Mouse (Mus musculus) neural tube, embryonic 14.5 days (tissue): Measurements from ENCODE around the gene Dnmt3a. TPM values are rescaled to one million over a fixed set of nuclear protein-coding genes. Genes with fewer than 3 reads are reported as not detected.

Experiments
- ATAC-seq: fragments of 200-750 bp; cut with Nextera tagmentation; 2 replicates; pipeline ENCODE4 v1.8.0; 2017; ENCODE audit warnings: low read depth, mild to moderate bottlenecking, moderate TSS enrichment, moderate library complexity
- H3K27ac ChIP-seq: fragments of 300-500 bp; sonication (generic); 2 replicates; pipeline ENCODE4 v1.5.1; 2014; ENCODE audit warnings: low read depth, mild to moderate bottlenecking, control low read depth, low read length, moderate library complexity, mixed read lengths
- H3K27me3 ChIP-seq: fragments of 300-500 bp; sonication (generic); 2 replicates; pipeline ENCODE4 v1.6.1; 2014; ENCODE audit warnings: low read length; ENCODE audit not compliant: control insufficient read depth, insufficient read depth
- H3K36me3 ChIP-seq: fragments of 300-500 bp; sonication (generic); 2 replicates; pipeline ENCODE4 v1.6.1; 2014; ENCODE audit warnings: low read length, mixed read lengths; ENCODE audit not compliant: control insufficient read depth, insufficient read depth
- H3K4me1 ChIP-seq: fragments of 300-500 bp; sonication (generic); 2 replicates; pipeline ENCODE4 v1.6.1; 2014; ENCODE audit warnings: low read length; ENCODE audit not compliant: control insufficient read depth, insufficient read depth
- H3K4me2 ChIP-seq: fragments of 300-500 bp; sonication (generic); 2 replicates; pipeline ENCODE4 v1.6.1; 2014; ENCODE audit warnings: mild to moderate bottlenecking, low read depth, low read length, control low read depth
- H3K4me3 ChIP-seq: fragments of 300-500 bp; sonication (generic); 2 replicates; pipeline ENCODE4 v1.5.1; 2014; ENCODE audit warnings: low read depth, low read length, control low read depth, mixed read lengths
- H3K9ac ChIP-seq: fragments of 300-500 bp; sonication (generic); replicated peaks from 2 replicates; pipeline ENCODE4 v1.6.1; 2014; ENCODE audit warnings: low read depth, mild to moderate bottlenecking, control low read depth, low read length, mixed read lengths
- H3K9me3 ChIP-seq: fragments of 300-500 bp; sonication (generic); 2 replicates; pipeline ENCODE4 v1.6.1; 2016; ENCODE audit warnings: low read length; ENCODE audit not compliant: control insufficient read depth
- WGBS: fragments of 180-500 bp; shearing (Covaris S2); extraction: QIAGEN DNeasy Blood & Tissue Kit; methylation state at CpG from one replicate; pipeline ENCODE4 v1.1.7; 2014; 5-methylcytosine and 5-hydroxymethylcytosine counted together
- polyA plus RNA-seq: library from polyadenylated mRNA; unstranded; fragments of >200 nt; fragmentation: Nextera tagmentation; extraction: Ambion mirVana; gene quantifications from 2 replicates; pipeline ENCODE4 v1.2.1, GENCODE M21; 2014

The Dnmt3a gene
- polyA plus RNA-seq, 1 experiment from 2014 or later: 53.4 TPM

GRCm38 (mm10) chr12:3858754-3859153 is 52.9 kb downstream of the Dnmt3a start:
- Histone ChIP-seq H3K27ac (no peak overlapping the region), H3K4me1 (0 out of 2 replicates have a peak, but pooled peaks cover 5% of the 10 kb centered on the region), H3K9me3 (no peaks in the 10 kb centered on the region), H3K4me2 (no peak overlapping the region), H3K9ac (no peak overlapping the region), H3K27me3 (no peaks in the 10 kb centered on the region), H3K4me3 (no peak overlapping the region), H3K36me3 (peaks cover 7% of the 10 kb centered on the region; the same call in 1 of the 2 replicates)
- ATAC-seq: no peak
- 81% methylated on average over 4 of the region's 4 CpGs for WGBS

GRCm38 (mm10) chr12:3859545-3859944 is 53.7 kb downstream of the Dnmt3a start:
- H3K4me3 ChIP-seq: no peak overlapping the region
- no peak overlapping the region for H3K4me2 ChIP-seq
- 68% methylated on average over 3 of the region's 3 CpGs for WGBS
- no peak overlapping the region for H3K9ac ChIP-seq
- no peaks in the 10 kb centered on the region for H3K27me3 ChIP-seq
- no peak overlapping the region for H3K27ac ChIP-seq
- no peak for ATAC-seq
- 0 out of 2 replicates have a peak, but pooled peaks cover 5% of the 10 kb centered on the region for H3K4me1 ChIP-seq
- H3K9me3 ChIP-seq: no peaks in the 10 kb centered on the region
- peaks cover 7% of the 10 kb centered on the region; the same call in 1 of the 2 replicates for H3K36me3 ChIP-seq

- 56% methylated on average over 5 of the region's 5 CpGs for WGBS
- Histone ChIP-seq H3K9ac (no peak overlapping the region), H3K27me3 (no peaks in the 10 kb centered on the region), H3K9me3 (no peaks in the 10 kb centered on the region), H3K4me3 (no peak overlapping the region), H3K27ac (no peak overlapping the region), H3K4me1 (0 out of 2 replicates have a peak, but pooled peaks cover 5% of the 10 kb centered on the region), H3K36me3 (peaks cover 7% of the 10 kb centered on the region; the same call in 1 of the 2 replicates), H3K4me2 (no peak overlapping the region)
- ATAC-seq: no peak
Measured at GRCm38 (mm10) chr12:3860005-3860404, 54.2 kb downstream of the Dnmt3a start.

- H3K9ac ChIP-seq: no peak overlapping the region
- ATAC-seq: no peak
- no peaks in the 10 kb centered on the region for H3K9me3 ChIP-seq
- no peak overlapping the region for H3K27ac ChIP-seq
- peaks cover 15% of the 10 kb centered on the region; the same call in 1 of the 2 replicates for H3K36me3 ChIP-seq
- H3K4me2 ChIP-seq: no peak overlapping the region
- H3K4me3 ChIP-seq: no peak overlapping the region
- H3K27me3 ChIP-seq: no peaks in the 10 kb centered on the region
- H3K4me1 ChIP-seq: no peaks in the 10 kb centered on the region
- WGBS: 96% methylated on average over 4 of the region's 4 CpGs
Measured at GRCm38 (mm10) chr12:3861665-3862228, 55.9 kb downstream of the Dnmt3a start.

- WGBS: 87% methylated on average over 6 of the region's 6 CpGs
Measured at GRCm38 (mm10) chr12:3862253-3862652, 56.4 kb downstream of the Dnmt3a start.

GRCm38 (mm10) chr12:3864208-3864607 is 58.4 kb downstream of the Dnmt3a start:
- Histone ChIP-seq H3K4me3 (no peak overlapping the region), H3K27ac (no peak overlapping the region), H3K4me1 (no peaks in the 10 kb centered on the region), H3K36me3 (peaks cover 20% of the 10 kb centered on the region), H3K9ac (no peak overlapping the region), H3K4me2 (no peak overlapping the region), H3K9me3 (no peaks in the 10 kb centered on the region), H3K27me3 (no peaks in the 10 kb centered on the region)
- 95% methylated on average over 8 of the region's 8 CpGs for WGBS
- no peak for ATAC-seq

More at GRCm38 (mm10) chr12:3862253-3862652, 56.4 kb downstream of the Dnmt3a start:
- H3K9ac ChIP-seq: no peak overlapping the region
- no peak for ATAC-seq
- H3K4me1 ChIP-seq: no peaks in the 10 kb centered on the region
- no peak overlapping the region for H3K27ac ChIP-seq
- H3K27me3 ChIP-seq: no peaks in the 10 kb centered on the region
- no peak overlapping the region for H3K4me3 ChIP-seq
- peaks cover 15% of the 10 kb centered on the region; the same call in 1 of the 2 replicates for H3K36me3 ChIP-seq
- H3K9me3 ChIP-seq: no peaks in the 10 kb centered on the region
- no peak overlapping the region for H3K4me2 ChIP-seq

- Histone ChIP-seq H3K36me3 (peaks cover 20% of the 10 kb centered on the region), H3K4me2 (no peak overlapping the region), H3K4me1 (no peaks in the 10 kb centered on the region), H3K9ac (no peak overlapping the region), H3K9me3 (no peaks in the 10 kb centered on the region), H3K27ac (no peak overlapping the region), H3K27me3 (no peaks in the 10 kb centered on the region), H3K4me3 (no peak overlapping the region)
- 93% methylated on average over 8 of the region's 8 CpGs for WGBS
- no peak for ATAC-seq
Measured at GRCm38 (mm10) chr12:3865594-3865993, 59.8 kb downstream of the Dnmt3a start.

GRCm38 (mm10) chr12:3866654-3867370 is 61.0 kb downstream of the Dnmt3a start:
- H3K36me3 ChIP-seq: peaks cover 18% of the 10 kb centered on the region
- 68% methylated on average over 12 of the region's 12 CpGs for WGBS
- no peak overlapping the region for H3K4me2 ChIP-seq
- H3K27ac ChIP-seq: no peak overlapping the region
- H3K4me3 ChIP-seq: no peak overlapping the region
- H3K4me1 ChIP-seq: peaks cover 7% of the 10 kb centered on the region; the same call in 1 of the 2 replicates
- H3K9ac ChIP-seq: no peak overlapping the region
- ATAC-seq: peak; percentile 33; the same call in 1 of the 2 replicates
- no peaks in the 10 kb centered on the region for H3K9me3 ChIP-seq
- H3K27me3 ChIP-seq: no peaks in the 10 kb centered on the region

GRCm38 (mm10) chr12:3868115-3868514 is 62.3 kb downstream of the Dnmt3a start:
- Histone ChIP-seq H3K27ac (no peak overlapping the region), H3K4me3 (no peak overlapping the region), H3K27me3 (no peaks in the 10 kb centered on the region), H3K9me3 (no peaks in the 10 kb centered on the region), H3K9ac (no peak overlapping the region), H3K4me2 (no peak overlapping the region), H3K36me3 (peaks cover 14% of the 10 kb centered on the region), H3K4me1 (peaks cover 7% of the 10 kb centered on the region; the same call in 1 of the 2 replicates)
- WGBS: 87% methylated on average over 5 of the region's 5 CpGs
- no peak for ATAC-seq
